Mouse (Mus musculus) gastrocnemius, postnatal 14 days (tissue): ENCODE data around the gene Bmpr1b. TPM values are rescaled to one million over a fixed set of nuclear protein-coding genes. Genes with fewer than 3 reads are reported as not detected.
A peak's percentile ranks its signal among the peaks of the same experiment; 100 is the strongest.

Experiments
- DNase-seq: peaks from one replicate; pipeline ENCODE4 v3.0.0; 2021; ENCODE audit warnings: mixed read lengths
- intact Hi-C: fragments of 180-260 bp; cut with DNase I; formaldehyde crosslinking; loops from one replicate; pipeline ENCODE4 v1.15.1; 2025; ENCODE audit warnings: low total_unique reads
- total RNA-seq, 2 experiments: library from RNA; stranded (reverse); gene quantifications; 2 replicates each; pipeline ENCODE4 v1.2.3; 2021

Gene Bmpr1b
- total RNA-seq, 2 experiments from 2014 or later = 3.1 to 3.6 TPM

DNA sequence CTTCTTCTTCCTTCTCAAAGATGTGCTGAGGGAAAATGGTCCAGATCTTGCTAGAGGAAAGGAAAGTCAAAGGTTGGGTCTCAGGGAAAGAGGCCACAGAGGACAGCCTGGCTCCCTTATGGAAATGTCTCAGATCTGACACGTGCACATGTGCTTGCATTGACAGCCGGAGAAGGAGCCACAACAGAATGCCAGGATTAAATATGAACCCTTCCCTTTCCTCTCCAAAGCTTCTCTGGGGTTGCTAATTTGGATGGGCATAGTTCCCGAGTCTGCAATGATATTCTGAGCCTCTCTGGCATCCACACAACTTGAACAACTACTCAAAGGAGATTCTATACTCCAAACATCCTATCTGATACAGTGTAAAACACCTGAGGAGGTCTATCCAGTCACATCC is 48.4 kb downstream of the Bmpr1b start:
- no peak for DNase-seq
- intact Hi-C loops = no loop called here

DNA sequence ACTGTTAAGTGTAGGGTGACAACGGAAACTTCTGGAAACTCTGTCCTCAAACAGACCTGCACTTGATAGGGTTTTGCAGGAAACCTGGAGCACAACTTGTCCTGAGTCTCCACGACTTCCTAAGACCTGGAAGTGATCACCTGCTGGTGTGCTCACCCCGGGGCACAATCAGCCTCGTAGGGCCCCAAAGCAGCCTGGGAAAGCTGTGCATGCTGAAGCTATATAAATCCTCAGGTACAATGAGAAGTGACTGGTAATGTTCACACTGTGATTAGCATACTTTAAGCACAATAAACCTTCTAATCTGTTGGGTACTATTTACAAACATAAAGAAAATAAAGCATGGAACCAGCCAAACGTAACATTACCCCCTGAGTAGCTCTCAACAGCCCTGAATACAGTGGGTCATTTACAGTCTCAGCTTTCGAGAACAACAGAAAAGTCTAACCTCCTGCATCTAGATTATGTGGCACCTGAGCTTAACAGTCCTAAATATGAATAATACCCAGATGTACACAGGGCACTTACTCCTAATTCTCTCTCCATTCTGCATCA is 54.4 kb downstream of the Bmpr1b start:
- intact Hi-C loops = no loop called here
- no peak for DNase-seq

DNA sequence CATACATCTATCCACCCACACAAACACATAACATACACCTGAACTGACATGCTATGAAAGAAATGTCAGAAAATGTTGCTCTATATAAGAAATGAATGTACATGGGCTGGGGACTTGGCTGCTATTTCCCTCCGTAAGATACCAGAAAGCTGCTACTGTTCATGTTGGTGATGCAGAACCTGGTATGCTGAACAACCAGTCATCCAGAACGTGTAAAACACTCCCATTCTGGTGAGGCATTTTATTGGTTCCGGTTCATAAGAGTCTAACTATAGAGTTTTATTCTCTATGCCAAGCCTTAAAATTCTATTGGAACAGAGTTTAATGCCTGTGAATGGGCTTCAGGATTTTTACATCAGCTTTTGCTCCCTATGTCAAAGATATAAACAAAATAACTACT is 55.0 kb downstream of the Bmpr1b start:
- intact Hi-C loops = no loop called here
- no peak for DNase-seq

DNA sequence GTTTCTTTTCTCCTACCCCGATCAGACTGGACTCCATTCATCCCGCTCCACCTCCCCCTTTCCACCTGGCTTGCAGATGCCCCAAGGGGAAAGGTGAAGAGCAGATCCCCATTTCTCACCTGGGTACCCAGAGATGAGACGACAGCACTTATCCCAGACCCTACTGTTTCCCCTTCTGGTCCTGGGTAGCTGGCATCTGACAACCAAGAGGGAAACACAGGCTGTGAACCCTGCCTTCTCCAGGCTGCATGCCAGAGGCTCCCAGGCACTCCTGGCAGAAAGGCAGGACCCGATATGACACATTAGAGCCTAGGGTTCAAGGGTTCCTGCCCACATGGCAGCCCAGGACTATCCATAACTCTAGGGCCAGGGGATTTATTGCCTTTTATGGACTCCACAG is 56.0 kb downstream of the Bmpr1b start:
- intact Hi-C loops = no loop called here

DNA sequence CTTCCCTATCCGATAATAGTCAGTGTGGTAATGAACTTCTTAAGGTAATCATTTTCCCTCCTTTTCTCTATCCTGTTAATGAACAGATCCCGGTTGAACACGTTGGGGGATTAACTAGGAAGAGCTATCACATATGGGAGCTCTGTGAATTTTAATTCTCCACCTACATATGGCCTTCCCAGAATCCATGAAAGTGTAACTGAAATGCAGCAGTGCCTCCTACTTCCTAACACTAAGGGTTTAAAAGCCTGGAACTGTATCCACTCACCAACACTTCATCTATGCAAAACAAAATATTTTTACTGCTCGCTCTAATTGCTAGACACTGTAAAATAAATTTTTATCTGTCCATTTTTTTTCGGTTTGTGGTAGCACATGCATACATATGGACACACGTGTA is 63.0 kb downstream of the Bmpr1b start:
- DNase-seq = no peak
- intact Hi-C loops = no loop called here

More for the DNA sequence above, 56.0 kb downstream of the Bmpr1b start:
- no peak for DNase-seq

DNA sequence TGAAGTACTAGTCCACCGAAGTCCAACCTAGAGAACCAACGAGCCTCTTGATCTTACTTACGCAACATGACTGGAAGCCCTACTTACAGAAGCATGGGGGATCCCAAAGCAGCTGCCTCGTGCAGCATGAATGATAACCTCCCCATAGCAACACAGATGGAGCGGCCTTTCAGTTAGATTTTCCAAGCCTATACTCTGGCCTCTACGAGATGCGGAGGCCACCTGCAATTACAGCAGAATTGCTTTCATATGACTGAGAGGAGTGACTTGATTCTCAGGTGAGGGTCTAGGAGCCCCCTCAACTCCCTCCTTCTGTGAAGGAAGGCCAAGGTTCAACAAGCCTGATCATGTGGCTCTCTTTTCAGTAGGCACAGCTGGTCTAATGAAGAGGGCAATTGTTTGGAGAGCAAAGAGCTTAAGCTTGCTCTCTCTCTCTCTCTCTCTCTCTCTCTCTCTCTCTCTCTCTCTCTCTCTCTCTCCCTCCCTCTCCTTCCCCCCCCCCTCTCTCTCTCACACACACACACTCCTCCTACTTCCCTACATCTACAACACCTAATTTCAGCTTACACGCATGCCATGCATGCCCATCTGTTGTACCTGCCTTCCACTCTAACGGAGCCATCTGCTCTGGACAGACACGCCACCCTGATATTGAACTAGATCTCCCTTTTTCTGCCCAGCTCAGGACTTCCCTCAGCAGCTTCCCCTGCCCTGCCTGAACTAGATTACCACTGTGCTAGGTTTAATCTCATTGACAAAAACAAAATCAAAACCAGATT is 65.0 kb downstream of the Bmpr1b start:
- no peak for DNase-seq
- intact Hi-C loops = no loop called here

DNA sequence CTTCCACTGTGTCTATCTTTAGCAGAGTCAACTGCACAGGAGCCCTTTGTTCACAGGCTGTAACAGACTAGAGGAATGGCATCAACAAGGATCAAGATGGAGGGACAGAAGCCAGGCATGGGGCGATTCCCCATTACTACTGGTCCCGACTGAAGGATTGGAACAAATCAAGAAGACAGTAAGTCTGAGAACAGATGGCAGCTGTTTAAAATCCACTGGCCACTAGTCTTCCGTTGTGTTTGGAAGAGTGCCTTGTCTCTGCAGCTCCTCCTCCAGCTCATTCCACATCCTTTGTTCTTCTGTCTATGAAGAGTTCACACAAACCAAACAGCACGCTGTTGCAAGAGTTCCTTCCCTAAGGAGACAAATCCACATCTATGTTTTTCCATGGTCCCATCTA is 65.6 kb downstream of the Bmpr1b start:
- no peak for DNase-seq
- intact Hi-C loops = no loop called here

DNA sequence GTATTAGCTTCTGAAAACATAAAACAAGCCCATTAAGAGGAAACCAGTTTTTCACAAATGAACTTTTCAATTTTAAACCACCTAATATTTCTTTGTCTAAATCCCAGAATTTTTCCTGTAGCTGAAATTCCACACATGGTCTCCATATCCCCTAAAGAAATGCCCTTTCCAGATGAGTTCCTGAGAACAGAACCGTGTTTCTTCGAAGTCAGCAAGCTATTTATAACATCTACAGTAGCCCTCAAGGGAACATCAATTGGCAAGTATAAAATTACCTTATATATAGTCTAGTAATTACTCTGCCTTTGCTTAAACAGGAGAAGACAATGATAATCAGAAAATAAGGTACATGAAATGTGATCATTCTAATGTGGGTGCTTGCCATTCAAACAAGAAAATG is 70.1 kb downstream of the Bmpr1b start:
- DNase-seq = no peak
- intact Hi-C loops = no loop called here

DNA sequence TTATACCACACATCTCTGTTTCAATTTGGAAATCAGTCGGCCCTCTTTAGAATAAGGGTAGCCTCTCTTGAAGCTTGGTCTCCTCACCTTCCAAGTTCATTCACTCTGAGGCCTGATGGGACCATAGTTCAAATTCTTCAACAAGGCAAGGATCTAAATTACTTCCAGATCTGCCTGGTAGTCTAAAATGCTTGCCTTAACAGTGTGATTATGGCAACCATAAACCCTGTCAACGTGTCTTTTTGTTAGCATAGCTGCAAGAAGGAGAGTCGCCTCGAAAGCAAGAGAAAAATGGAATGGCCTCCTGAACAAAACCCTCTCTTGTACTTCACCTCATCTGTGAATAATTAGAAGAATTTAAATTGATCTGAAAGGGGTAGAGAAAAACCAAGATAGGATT is 75.2 kb downstream of the Bmpr1b start:
- intact Hi-C loops = no loop called here
- DNase-seq = no peak

DNA sequence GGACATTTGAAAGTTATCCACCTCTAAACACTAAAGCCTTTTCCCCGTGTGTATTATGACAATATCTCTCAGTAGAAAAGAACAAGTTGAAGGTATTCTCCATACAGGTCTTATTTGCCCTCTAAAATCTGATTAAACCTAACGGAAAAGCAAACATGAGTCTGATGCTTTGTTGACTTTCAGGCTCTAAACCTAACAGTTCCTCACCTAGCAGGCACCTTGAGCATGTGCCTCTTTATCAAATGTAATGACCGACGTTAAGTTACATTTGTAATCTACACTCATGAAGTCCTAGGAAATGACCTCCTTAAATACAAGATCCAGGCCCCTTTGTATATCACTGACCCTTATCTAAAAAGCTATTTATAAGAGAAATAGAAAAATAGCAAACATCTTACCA is 79.5 kb downstream of the Bmpr1b start:
- no peak for DNase-seq
- intact Hi-C loops = no loop called here

DNA sequence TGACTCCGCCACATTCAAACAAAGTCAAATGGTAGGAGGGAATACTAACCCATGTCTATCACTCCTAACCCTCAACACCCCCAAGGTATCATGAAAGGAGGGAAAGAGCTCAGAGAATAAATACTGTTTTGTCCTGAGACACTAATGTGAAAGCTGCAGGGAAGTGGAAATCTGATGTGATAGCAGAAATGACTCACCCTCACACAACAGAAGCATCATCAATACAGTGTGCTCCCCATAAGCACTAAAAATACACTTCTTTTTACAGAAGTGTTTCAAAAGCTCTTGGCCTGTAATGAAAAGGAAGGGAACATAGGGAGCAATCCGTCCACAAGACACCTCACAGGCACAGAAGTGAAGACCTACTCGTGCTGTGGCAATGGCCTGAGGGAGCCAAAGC is 83.3 kb downstream of the Bmpr1b start:
- intact Hi-C loops = no loop called here

DNA sequence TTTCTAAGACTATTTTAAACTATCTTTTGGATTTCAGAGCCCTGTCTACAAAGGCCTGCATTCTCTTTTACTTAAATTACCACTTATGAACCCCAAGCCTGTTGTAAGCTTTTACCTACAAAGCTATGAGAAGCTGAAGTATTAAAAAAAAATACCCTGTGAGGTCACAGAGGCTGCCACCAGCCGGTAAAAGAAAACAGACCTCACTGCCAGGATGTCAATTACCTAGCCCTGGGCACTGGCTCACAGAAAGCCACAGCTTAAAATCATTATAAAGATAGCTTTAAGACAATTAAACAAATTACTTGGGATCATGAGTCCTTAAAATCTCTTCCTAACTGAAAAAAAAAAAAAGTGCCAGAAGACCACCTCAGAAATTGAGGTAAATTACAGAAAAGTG is 85.1 kb downstream of the Bmpr1b start:
- intact Hi-C loops = no loop called here
- no peak for DNase-seq

More for the DNA sequence above, 83.3 kb downstream of the Bmpr1b start:
- DNase-seq = no peak

DNA sequence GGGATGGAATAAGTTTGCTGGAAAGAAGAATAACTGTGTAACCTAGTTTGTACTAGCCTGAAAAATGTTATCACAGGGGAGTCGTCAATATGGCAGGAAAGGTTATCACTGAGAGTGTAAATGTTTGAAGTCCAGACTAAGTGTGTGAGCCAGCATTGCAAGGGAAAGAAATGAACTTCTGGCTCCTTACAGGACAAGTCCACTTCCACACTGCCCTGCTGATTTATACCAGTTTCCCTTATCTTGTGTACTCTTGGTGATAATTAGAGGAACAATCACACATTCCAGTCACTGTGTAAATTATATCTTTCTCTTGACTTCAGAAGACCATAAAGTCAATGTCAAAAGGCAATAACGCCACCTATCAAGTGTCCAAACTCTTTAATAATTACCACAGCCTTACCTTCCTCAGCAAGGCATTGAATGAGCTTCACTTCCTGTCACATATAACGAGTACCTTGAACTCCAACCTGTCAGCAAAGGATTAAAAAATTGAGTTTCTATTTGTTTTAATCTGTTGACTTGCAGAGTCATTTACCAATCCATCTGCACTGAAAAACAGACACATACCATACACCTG is 91.4 kb downstream of the Bmpr1b start:
- intact Hi-C loops = no loop called here
- no peak for DNase-seq

DNA sequence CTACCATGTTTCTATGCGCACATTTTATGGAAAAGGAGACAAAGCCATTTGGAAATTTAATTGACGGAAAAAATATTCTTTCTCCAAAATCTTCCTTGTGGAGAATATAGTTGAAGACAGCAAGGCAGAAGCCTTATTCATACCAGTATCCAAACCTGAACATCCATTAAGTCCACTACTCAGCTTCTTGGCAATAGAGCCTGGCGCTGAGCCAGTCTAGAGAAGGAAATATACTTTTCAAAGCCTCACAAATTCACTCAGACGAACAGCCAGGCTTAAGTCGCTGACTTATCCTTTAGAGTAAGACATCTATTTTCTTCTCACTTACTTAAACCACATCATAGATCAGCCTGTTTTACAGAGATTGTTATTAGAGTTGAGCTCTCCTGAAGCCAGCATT is 97.6 kb downstream of the Bmpr1b start:
- no peak for DNase-seq
- intact Hi-C loops = no loop called here

DNA sequence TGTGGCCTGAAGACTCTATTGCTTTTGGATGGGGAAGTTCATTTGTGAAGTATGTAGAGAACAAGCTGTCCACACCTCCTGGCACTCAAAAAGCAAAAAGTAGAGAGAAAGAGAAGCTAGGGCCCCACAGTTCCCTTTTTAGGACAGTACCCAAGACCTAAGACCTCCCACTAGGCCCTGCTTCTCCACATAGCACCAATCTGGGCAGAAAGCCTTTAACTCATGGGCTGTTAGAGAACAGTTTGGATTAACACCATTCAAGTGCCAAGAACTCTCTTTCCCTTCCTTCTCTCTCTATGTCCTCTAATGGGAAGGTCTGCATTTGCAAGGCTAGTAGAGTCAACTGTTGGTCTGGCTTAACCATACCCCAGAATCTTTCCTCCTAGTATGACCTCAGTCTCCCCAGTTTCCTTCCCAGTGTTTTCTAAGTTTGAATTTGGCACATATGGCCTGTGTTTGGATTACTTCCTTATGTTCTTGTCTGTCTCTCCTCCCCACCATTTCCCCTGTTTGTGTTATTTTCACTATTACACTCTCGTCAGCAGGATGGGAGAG is 102.4 kb downstream of the Bmpr1b start:
- intact Hi-C loops = no loop called here
- DNase-seq = no peak

DNA sequence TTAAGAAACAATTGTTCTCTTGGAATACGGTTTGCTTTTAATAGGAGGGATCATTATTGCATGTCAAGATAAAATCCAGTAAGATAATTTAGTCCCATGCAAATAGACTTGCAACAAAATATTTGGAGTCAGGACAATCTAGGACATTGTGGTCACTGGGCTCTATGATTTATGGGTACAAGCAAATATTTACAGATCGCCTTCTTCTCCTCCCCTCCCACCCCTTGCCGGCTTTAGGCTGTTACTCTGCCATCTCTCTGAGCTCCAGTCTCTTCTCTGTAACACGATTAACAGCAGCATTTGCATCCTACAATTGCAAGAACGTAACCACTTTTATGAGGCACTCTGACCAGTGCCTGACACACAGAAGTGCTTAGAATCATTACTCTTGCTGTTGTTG is 104.1 kb downstream of the Bmpr1b start:
- intact Hi-C loops = no loop called here
- no peak for DNase-seq

DNA sequence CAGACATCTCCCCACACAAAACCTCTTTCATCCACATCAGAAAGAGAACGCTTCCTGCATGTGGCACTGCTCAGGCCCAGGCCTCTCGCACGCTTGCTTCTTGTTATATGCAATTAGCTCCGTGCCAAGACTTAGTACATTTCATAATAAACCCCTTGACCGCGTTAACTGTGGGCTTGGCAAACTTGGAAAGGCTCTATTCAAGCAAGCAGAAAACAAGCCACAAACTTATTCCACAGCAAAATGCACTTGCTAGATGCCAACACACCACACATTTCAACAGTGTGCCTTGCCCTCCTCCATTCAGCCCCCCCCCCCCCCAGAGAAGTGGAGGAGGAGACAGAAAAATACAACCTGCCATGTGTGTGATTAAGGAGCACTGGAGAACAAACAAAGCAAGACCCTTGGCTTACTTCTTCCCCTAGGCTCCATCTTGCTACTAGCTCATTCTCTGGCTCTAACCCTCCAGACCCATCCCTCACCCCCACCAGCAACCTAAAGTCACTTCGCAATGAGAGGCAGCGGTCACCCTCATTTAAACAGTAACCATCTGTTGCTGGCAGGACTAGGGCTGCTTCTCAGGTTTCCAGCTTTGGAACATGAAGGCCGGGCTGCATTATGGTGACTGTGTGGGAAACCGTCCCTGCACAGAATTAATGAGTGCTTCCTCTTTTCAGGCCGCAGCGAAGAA is 105.5 kb downstream of the Bmpr1b start:
- intact Hi-C loops = no loop called here
- DNase-seq = peak; percentile 17

DNA sequence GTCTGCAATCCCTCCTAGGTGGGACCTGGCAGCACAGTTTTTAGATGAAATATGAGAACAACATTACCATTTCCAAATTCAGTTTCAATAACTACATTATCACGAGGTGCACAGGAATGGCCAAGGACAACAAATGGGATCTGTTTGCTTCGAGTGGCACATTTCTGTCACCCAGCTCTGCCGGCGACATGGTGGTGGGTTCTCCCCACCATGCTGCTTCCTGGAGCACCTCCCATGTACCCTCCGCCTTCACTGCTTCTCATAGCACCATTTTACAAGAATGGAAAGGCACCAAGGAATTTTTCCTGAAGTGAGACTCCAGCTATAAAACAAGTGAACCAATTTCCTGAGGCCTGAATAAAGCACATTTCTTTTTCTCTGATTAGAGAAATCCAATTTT is 108.0 kb downstream of the Bmpr1b start:
- intact Hi-C loops = no loop called here
- DNase-seq = no peak

DNA sequence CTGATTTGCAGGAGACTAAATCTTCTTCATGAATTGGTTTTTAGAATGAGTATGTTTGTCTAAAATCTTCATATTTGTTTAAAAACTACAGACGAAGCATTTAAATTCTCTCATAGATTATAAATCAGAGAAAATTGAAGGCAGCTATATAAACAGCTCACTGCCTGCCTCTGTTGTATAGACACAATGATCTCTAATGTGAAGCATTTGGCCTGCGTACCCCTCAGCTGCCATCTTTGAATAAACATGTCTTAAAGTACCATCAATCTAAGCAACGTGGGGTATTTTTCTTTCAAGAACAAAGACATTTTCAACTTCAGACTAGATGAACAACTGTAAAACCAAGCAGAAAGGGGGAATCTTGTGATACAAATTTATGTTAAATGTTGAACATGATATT is 109.3 kb downstream of the Bmpr1b start:
- no peak for DNase-seq
- intact Hi-C loops = no loop called here

DNA sequence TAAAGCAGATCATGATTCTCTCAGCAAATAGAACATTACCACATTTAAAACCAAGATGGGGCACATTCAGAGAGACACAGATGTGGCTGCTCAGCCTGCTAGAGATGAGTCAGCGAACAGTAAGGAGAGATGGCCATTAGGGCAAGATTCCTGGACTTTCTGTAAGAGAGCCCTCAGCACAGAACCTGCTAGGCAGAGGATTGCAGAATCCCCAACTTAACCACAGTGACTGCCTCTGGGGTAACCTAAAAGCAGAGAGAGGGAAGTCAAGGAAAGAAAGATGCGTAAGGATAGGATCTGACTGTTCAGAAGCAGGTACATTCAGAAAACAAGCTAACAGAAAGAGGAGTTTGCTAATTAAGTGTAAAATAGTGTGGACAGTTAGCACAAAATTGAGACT is 118.5 kb downstream of the Bmpr1b start:
- intact Hi-C loops = no loop called here

More for the DNA sequence above, 118.5 kb downstream of the Bmpr1b start:
- no peak for DNase-seq
